Mouse (Mus musculus) spleen, postnatal 4 days (tissue): Measurements from ENCODE around the gene Arid5a.

ENCODE experiments used
- DNase-seq, 2 experiments: peaks; one replicate each; pipeline ENCODE4 v3.0.0; 2022; ENCODE audit warnings: low spot score in 2 of 2

Arid5a gene

DNA sequence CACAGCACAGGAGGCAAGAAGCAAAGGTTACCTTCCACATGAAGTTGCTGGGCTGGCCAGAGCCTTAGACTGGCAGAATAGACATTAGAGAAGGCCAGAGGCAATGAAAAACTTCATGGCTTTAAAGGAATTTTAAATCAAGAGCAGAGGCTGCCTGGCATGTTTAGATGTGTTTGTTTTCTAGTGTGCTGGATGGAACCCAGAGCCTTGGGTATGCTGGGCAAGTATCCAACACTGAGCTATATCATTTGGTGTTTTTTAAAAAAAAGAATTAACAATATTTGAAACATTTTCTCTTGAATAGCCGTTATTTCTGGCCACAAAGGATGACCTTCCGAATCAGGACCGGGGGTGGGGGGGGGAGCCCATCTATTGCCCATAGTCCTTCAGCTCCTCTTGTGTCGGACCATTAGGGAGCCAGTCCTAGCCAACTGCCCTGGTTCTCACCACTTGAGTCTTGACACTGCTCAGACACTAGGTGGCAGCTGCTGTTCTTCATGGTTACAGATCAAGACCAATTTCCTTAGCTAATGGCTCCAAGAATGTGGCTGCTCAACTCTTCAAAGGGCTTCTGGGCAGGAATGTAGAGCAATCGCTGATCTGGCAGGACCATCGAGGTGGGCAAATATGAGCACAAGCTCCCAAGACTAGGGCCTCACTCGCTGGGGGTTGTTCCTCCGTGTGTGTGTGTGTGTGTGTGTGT is 16.4 kb downstream of the Arid5a start:
- DNase-seq: no peak

GRCm38 (mm10) chr1:36325900-36326321 is 18.4 kb downstream of the Arid5a start:
- DNase-seq: no peak

DNA sequence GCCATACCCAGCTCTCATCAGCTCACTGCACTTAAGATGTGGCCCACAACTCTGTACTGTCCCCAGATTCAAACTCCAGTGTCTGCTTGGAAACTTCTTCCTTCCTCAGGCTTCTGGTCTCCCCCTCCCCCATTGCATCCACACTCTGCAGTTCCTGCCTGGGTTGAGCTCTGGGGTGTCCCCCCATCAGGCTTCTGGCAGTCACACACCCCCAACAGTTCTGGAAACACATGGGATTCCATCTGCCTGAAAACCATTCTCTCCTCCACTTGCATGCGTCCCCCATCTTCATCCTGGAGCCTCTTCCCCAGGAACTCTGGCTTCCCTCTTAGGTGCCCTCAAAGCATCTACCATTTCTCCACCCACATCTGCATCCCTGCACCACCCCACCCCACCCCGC is 19.3 kb downstream of the Arid5a start:
- DNase-seq: no peak

GRCm38 (mm10) chr1:36331743-36332142 is 24.2 kb downstream of the Arid5a start:
- no peak for DNase-seq

DNA sequence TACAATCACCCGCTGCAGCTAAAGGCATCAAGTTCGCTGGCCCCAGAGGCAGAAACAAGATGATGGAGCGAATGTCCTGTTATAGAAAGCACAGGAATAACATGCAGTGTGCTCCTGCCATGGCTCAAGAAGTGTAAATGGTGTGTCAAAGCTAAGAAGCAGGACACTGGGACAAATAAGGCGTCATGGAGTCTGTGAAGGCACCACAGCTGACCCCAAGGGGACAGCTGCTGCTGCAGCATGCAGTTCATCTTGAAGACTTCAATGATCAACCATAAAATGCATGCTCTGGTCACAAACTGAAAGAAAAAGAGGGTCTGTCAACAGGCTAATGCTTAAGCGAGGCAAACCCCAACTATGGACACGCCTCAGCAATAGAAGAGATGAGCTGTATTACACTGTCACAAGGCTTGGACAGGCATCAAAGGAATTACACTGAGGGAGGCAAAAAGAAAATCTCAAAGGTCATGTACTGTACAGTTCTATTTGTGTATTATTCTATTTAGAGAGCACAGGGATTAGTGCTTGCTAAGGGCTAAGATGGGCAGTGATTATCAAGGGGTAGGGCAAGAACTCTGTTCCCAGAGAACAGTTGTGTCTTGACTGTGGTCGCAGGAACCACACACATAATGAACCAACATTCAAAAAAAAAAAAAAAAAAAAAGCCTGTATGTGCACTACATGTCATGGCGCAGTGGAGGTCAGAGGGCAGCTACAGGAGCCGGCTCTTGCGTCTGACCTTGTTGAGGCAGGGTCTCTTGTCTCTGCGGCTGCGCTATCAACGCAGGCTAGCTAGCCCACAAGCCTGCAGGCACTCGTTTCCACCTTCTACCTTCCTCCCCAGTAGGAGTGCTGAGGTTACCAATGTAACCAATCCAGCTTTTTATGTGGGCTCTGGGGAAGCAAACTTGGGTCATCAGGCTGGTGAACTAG is 25.7 kb downstream of the Arid5a start:
- DNase-seq: no peak

GRCm38 (mm10) chr1:36342547-36342946 is 35.0 kb downstream of the Arid5a start:
- DNase-seq: no peak

GRCm38 (mm10) chr1:36352351-36352750 is 44.8 kb downstream of the Arid5a start:
- DNase-seq: no peak

- no peak for DNase-seq
These were observed 49.6 kb downstream of the Arid5a start for GRCm38 (mm10) chr1:36356955-36357695.

DNA sequence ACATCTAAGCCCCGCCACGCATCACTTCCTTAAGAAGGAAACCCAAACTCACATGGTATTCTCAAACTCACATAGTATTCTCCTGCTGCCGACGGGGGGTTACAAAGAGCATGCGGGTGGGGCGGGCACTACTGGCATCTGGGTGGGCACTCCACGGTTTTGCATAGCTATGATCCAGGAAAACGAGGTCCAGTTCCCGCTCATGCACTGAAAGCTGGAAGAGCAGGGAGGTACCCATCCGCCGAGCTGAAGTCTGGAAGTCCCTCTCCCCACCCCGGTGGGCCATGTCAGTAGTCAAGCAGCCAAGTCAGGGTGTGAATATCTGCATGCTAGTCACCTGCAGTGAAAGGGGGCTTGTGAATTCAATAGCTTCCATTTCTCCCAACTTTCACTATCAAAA is 60.2 kb downstream of the Arid5a start:
- DNase-seq: no peak

DNA sequence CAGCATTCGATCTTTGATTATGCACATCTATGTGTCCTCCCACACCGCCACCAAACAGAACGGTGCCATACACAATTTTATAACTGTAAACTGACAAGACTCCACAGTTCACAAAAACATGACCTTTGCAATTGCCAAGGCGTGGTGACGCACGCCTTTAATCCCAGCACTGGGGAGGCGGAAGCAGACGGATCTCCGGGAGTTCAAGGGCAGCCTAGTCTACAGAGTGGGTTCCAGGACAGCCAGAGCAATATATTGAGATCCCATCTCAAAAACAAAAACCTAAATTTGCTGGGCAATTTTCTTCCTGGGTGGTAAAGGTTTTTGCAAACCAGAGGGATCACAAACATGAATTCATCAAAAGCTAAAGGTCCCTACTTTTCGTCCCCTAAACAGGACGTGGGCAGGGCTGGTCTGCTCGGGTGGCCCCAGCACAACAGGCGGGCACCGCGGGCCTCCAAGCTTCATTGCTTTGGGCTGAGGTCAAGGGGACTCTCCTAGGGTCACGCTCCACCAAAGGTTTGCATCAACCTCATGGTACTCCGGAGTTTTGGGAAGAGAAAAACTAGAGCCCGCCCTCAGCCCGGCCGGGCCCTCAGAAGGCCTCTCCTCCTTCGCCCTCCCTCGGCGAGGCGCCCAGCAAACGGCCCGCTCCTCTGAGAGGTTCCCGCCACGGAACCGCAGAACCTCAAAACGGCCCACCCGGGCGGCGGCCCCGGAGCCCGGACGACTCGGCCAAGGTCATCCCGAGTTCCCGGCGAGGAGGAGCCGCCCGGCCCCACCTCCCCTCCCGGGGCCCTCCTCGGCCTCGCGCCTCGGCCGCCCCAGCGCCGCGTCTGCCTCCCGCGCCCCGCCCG is 60.8 kb downstream of the Arid5a start:
- peak; percentile 53 to 84 for DNase-seq

GRCm38 (mm10) chr1:36368969-36369645 is 61.6 kb downstream of the Arid5a start, which contains the start of gene Kansl3:
Gene Kansl3, minus strand, starts transcription at chr1:36369181.
- peak; percentile 90 to 97 for DNase-seq

GRCm38 (mm10) chr1:36370918-36371317 is 63.4 kb downstream of the Arid5a start:
- DNase-seq: no peak

GRCm38 (mm10) chr1:36371934-36372845 is 64.7 kb downstream of the Arid5a start, which contains the start of gene Fer1l5:
Gene Fer1l5, plus strand, starts transcription at chr1:36372291.
- no peak for DNase-seq
